Mouse (Mus musculus): ENCODE data around the gene Hmgcs1.

GRCm38 (mm10) chr13:119695676-119696075, 5.5 kb downstream of the Hmgcs1 start:
- TF ChIP-seq CTCF (IDR thresholded peaks at IDR 0.05; ENCODE audit: borderline replicate concordance, insufficient read depth, low read length) = no peak
- TF ChIP-seq POLR2A (IDR thresholded peaks at IDR 0.05; ENCODE audit: low read depth, low read length) = no peak

All from embryonic fibroblast, embryonic 13.5 days (primary cell).